Mouse (Mus musculus): ENCODE data around the gene Igsf6. TPM values are rescaled to one million over a fixed set of nuclear protein-coding genes. Genes with fewer than 3 reads are reported as not detected.
"Not testable (repeated sequence)": the region's sequence is repeated elsewhere in the genome, so short reads cannot be mapped to it uniquely, and the experiment has no call there.

Igsf6 gene
- total RNA-seq, 2 experiments from 2014 or later = 3.7 TPM; not detected in 1

DNA sequence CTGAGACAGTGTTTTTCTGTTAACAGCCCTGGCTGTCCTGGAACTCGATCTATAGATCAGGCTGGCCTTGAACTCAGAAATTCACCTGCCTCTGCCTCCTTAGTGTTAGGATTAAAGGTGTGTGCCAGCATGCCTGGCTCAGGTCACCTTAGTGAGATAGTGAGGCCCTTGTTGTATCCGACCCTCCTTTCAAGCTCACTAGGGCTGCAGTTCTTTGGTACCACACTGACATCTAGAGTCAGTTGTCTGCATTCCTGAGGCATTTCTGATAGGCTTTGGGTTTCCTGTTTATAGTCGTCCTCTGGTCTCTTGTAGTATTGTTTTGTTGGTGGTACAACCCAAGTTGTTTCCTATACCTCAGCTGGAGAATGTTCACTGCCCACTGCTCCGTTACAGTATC lies 10.1 kb downstream of the Igsf6 start:
- ATAC-seq (replicated peaks; ENCODE audit: low FRiP score, low TSS enrichment, poor library complexity, severe bottlenecking) = 0 out of 2 replicates have a peak, but pooled peaks have one; percentile 41

- ATAC-seq (replicated peaks; ENCODE audit: low FRiP score, low TSS enrichment, poor library complexity, severe bottlenecking) = no peak
These were observed 14.7 kb downstream of the Igsf6 start for GRCm38 (mm10) chr7:121059477-121060218.

DNA sequence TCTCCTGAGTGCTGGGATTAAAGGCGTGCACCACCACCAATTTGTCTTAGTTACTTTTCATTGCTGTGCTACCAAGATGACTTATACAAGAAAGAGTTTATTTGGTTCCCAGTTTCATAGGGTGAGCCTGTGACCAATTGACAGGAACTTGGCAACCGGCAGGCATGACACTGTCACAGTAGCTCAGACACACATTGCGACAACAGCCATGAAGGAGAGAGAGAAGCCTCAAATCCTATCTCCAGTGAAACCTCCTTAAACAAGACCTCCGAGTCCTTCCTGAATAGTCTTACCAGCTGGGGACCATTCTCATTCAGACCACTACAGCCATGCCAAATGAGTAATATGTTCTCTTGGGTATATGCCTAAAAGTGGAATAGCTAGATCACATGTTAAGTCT lies 21.3 kb downstream of the Igsf6 start:
- ATAC-seq (replicated peaks; ENCODE audit: low FRiP score, low TSS enrichment, poor library complexity, severe bottlenecking) = no peak

GRCm38 (mm10) chr7:121047624-121048023 lies 26.7 kb downstream of the Igsf6 start:
- ATAC-seq (replicated peaks; ENCODE audit: low FRiP score, low TSS enrichment, poor library complexity, severe bottlenecking) = no peak

DNA sequence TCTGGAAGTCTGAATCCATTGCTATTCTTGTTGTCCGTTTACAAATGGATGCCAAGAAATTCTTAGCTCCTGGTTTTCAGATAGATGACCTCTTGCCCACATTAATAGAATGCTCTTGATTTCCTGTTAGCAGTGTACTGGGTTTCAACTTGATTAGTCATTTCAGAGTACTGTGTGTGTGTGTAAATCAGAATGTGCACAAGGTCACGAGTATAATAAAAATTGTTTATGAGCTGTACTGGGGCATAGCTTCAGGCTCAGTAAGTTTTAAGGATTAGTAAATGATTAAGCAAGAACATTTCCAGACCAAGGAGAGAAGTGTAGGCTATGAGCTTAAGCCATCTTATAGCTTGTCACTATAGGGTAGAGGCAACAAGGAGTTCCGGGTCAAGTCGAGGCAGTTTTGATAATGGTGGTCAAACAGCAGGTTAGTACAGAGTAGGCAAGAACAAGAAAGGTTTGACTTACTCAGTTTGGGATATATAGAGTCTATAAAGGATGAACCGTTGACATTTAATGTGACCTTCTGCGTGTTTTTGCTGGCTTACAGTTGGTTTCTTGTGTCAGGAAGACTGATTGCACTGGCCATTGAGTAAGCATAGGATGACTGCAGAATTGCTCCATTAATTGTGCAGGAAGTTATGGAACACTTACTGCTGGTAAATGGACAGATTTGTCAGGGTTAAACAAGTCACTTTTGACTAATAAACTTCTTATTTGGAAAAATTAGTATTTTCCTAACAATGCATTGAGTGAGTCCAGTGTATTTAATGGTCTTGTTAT lies 28.5 kb downstream of the Igsf6 start:
- no peak for ATAC-seq (replicated peaks; ENCODE audit: low FRiP score, low TSS enrichment, poor library complexity, severe bottlenecking)

GRCm38 (mm10) chr7:121044251-121044650 lies 30.1 kb downstream of the Igsf6 start:
- ATAC-seq (replicated peaks; ENCODE audit: low FRiP score, low TSS enrichment, poor library complexity, severe bottlenecking) = no peak

DNA sequence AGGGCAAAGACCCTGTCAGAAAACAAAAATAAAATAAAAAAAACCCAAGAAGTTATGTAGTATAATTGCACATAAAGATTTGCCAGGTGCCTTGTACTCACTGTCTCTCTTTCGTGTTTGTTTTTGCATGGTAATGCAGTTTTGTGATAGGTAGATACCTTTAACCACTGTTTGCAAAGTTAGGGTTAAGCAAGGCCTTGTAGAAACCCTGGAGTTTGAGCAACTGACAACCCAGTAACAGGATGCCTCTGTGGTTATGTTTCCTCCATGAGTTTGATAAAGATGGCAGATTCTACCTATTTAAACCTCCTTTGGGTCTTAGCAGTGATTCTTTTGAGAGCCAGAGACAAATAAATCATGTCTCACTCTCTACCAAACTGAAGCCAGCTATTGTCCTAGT lies 30.9 kb downstream of the Igsf6 start:
- ATAC-seq (replicated peaks; ENCODE audit: low FRiP score, low TSS enrichment, poor library complexity, severe bottlenecking) = no peak

DNA sequence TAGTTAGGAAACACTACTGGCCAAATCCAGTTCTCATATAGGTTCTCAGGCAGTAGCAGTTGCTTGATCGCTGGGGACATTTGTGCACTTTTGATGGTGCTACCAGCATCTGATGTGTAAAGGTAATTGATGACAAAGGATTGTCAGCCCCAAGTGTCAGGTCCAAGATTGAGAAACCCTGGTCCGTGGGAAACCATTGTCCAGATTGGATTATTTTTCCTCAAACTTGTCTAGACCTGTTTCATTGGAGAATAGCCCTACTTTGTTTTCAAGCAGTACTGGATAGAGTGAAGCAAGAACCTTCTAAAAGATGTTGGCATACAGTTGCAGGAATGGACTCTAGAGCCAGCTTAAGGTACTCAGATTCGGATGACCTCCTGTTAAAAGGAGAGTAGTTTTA lies 31.4 kb downstream of the Igsf6 start:
- no peak for ATAC-seq (replicated peaks; ENCODE audit: low FRiP score, low TSS enrichment, poor library complexity, severe bottlenecking)

DNA sequence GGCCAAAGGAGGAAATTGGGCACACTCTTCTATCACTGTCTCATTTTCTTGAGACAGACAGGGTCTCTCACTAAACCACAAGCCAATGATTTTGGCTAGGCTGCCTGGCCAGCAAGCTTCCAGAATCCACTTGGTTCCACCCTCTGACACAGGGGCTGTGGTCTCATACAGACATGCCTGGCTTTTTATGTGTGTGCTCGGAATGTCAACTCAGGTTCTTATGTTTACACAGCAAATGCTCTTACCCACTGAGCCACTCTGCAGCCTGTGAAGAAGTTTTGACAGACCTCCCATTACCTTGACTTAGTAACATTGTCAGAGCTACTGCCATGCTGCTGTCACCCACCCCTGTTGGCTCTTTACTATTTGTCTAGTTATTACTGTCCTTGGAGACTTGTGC lies 32.4 kb downstream of the Igsf6 start:
- no peak for ATAC-seq (replicated peaks; ENCODE audit: low FRiP score, low TSS enrichment, poor library complexity, severe bottlenecking)

DNA sequence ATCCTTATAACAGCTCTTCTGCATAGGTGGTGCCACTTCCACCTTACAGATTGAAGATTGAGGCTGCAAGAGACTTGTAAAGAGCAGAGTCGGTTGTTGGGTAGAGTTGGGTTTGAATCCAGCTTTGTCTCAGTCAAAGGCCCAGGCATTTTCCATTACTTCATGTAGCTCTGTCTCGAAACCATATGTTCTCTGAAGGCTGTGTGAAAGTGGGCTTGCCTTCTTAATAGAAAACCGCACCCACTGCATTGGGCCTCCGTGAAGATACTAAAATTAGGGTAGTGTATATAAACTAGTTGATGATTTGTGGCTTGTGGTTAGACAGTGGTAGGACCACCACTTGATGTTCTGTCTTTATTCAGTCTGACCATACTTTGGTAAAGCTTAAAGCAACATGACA lies 33.8 kb downstream of the Igsf6 start:
- ATAC-seq (replicated peaks; ENCODE audit: low FRiP score, low TSS enrichment, poor library complexity, severe bottlenecking) = no peak

DNA sequence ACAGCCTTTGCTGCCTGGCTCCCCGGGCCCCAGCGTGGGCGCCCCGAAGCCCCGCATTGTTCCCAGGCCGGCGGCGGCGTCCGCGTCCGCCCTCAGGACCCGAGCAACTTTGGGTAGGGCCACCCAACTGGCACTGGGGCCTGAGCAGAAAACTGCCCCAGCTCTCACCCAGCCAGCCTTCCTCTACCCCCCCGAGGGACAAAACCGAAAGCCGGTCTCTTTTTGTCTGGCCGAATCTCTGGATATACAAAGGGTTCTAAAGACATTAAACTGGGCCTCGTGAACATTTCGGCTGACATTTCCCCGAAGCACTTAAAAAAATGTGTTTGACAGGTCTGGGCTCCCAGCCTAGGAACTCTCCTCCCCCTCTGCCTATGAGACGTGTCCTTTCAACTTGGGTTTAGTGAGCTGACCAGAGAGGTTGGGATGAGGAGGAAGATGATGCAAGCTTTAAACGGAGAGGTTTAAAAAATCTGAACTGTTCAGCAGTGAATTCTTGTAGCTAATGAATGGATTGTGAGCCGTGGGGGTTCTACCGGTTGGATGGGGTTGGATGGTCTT lies 39.1 kb downstream of the Igsf6 start:
- 0 out of 2 replicates have a peak, but pooled peaks have one; percentile 1 for ATAC-seq (replicated peaks; ENCODE audit: low FRiP score, low TSS enrichment, poor library complexity, severe bottlenecking)

DNA sequence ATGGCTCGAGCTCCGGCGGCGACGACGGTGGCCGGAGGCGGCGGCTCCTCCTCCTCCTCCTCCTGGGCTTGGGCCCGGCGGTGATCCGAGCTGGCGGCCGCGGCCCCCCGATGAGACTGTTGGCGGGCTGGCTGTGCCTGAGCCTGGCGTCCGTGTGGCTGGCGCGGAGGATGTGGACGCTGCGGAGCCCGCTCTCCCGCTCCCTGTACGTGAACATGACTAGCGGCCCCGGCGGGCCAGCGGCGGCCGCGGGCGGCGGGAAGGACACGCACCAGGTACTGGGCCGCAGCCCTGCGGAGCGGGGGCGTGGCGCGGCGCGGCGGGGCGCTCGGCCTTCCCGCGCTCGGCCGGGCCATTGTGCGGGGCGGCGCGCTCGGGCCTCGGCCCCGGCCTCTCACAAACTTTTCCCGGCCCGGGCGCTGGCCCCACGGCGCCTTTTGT lies 39.7 kb downstream of the Igsf6 start:
- ATAC-seq (replicated peaks; ENCODE audit: low FRiP score, low TSS enrichment, poor library complexity, severe bottlenecking) = peak; percentile 19

- peak; percentile 98 for ATAC-seq (replicated peaks; ENCODE audit: low FRiP score, low TSS enrichment, poor library complexity, severe bottlenecking)
These were observed 40.3 kb downstream of the Igsf6 start, which contains the start of gene Mettl9 for GRCm38 (mm10) chr7:121033856-121034652. TSS of gene Mettl9 (plus strand) at chr7:121034445.

DNA sequence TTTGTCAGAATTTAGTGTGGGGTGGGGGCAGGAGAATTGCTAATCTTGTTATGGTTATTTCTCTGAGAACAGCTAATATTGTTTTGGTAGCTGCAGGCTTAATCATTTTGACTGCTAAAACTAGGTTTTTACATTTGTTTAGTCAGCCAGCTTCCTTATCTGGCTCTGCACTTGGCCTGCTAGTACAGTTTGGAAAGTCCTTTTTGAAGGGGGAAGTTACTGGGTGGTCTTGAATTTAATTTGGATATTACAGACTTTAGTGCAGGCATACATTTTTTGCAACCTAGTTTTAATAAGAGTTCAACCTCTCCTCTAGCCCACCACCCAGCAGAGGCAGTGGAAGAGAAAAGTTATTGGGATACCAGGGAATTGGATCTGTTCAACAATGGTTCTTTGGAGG lies 44.4 kb downstream of the Igsf6 start:
- ATAC-seq (replicated peaks; ENCODE audit: low FRiP score, low TSS enrichment, poor library complexity, severe bottlenecking) = not testable (repeated sequence)

DNA sequence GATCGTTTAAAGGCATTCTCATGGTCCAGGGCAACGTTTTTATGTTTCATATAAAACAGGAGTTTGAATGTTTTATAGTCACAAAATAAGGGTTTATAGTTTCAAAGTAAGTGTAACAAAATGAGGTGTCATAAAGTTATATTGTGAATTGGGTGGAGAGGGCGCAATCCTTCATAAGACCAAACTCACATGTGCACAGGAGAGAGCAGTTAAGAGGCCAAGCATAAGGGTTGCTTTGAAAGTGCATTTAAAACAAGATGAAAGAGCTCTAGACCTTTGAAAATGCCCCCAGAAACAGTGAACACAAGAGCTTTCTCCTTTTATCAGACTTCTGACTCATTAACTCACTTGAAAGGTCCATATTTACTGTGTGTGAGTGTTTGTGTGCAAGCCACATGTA lies 48.1 kb downstream of the Igsf6 start:
- ATAC-seq (replicated peaks; ENCODE audit: low FRiP score, low TSS enrichment, poor library complexity, severe bottlenecking) = no peak

GRCm38 (mm10) chr7:121025221-121026008 lies 49.0 kb downstream of the Igsf6 start:
- peak; percentile 59; the same call in 1 of the 2 replicates for ATAC-seq (replicated peaks; ENCODE audit: low FRiP score, low TSS enrichment, poor library complexity, severe bottlenecking)

DNA sequence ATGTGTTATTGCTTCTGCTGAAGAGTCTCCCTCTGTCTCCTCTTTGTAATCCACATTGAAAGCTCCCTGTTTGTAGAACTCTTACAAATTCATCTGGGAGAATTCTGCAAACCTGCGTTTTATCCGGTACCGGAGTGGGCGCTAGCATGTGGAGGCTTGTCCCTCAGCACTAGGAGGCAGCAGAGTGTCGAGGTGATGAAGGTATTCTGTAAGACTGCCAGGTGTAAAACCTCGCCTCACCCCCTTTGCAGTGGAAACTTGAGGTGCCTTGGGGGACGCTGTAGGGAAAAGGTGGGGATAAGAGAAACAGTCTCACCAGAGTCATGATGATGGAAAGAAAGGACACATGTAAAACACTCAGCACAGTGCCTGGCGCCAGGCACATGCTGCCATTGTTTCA lies 54.1 kb downstream of the Igsf6 start:
- ATAC-seq (replicated peaks; ENCODE audit: low FRiP score, low TSS enrichment, poor library complexity, severe bottlenecking) = peak; percentile 57; the same call in 1 of the 2 replicates

DNA sequence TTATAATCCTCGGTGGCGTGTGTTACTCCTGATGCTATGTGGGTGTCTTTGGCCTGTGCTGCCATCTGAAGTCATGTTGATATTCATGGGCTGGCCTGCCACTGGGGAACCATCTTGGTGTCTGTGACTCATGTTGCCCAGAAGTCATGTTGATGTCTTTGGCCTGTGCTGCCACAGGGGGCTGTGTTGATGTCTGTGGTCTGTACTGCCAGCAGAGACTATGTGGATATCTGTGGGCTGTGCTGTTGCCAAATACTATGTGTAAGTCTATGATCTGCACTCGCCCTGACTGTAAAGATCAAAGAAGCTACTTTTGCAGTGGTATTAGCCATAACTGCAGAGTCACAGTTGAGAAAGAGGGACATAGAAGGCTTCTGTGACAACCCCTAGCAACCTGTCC lies 55.6 kb downstream of the Igsf6 start:
- peak; percentile 55; the same call in 1 of the 2 replicates for ATAC-seq (replicated peaks; ENCODE audit: low FRiP score, low TSS enrichment, poor library complexity, severe bottlenecking)

DNA sequence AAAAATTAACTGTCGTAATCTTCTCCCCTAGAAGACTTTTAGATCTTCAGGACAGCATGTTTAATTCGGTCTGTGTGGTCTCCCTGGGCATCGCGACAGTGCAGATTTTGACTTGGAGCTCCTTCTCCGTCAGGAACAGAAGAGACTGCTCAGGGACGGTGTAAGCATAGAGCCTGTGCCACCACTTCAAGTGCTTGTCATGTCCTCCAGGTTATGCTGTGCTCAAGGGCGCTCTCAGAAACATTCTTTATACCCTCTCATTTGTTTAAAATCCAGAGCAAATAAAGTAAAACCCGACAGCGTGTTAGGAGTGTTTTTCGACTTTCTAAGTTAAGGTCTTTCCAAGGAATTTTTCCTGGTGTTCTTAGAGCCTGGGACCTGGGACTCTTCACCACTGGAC lies 59.9 kb downstream of the Igsf6 start:
- ATAC-seq (replicated peaks; ENCODE audit: low FRiP score, low TSS enrichment, poor library complexity, severe bottlenecking) = no peak

All from megakaryocyte-erythroid progenitor cell, adult 5-6 weeks (primary cell).